Mouse (Mus musculus): ENCODE results near the gene Cnih3.

Gene Cnih3

GRCm38 (mm10) chr1:181357870-181358269 lies 5.4 kb downstream of the Cnih3 start:
- TF ChIP-seq NANOG (IDR thresholded peaks at IDR 0.05; ENCODE audit: borderline replicate concordance, low read length) (no peak), CTCF (conservative IDR thresholded peaks at IDR 0.05; ENCODE audit: low read length) (no peak), POU5F1 (IDR thresholded peaks at IDR 0.05; ENCODE audit: borderline replicate concordance, low read length) (no peak)
- peaks cover 17% of the 10 kb centered on the region for H3K4me1 ChIP-seq (replicated peaks; ENCODE audit: low read depth, low read length)
- H3K27me3 ChIP-seq (ENCODE audit: insufficient read depth, low read length): peaks cover 46% of the 10 kb centered on the region
- peaks cover 12% of the 10 kb centered on the region; the same call in 1 of the 2 replicates for H3K9me3 ChIP-seq (ENCODE audit: low read length)
- no peak overlapping the region for H3K4me3 ChIP-seq (replicated peaks; ENCODE audit: low read length)
- no peaks in the 10 kb centered on the region for H3K36me3 ChIP-seq (ENCODE audit: insufficient read depth, low read length)

GRCm38 (mm10) chr1:181358526-181358925 lies 6.1 kb downstream of the Cnih3 start:
- Histone ChIP-seq H3K4me3 (replicated peaks; ENCODE audit: low read length) (no peak overlapping the region), H3K27me3 (ENCODE audit: insufficient read depth, low read length) (peaks cover 39% of the 10 kb centered on the region), H3K4me1 (replicated peaks; ENCODE audit: low read depth, low read length) (peaks cover 11% of the 10 kb centered on the region), H3K36me3 (ENCODE audit: insufficient read depth, low read length) (no peaks in the 10 kb centered on the region), H3K9me3 (ENCODE audit: low read length) (peaks cover 12% of the 10 kb centered on the region; the same call in 1 of the 2 replicates)
- TF ChIP-seq POU5F1 (IDR thresholded peaks at IDR 0.05; ENCODE audit: borderline replicate concordance, low read length) (no peak), NANOG (IDR thresholded peaks at IDR 0.05; ENCODE audit: borderline replicate concordance, low read length) (no peak), CTCF (conservative IDR thresholded peaks at IDR 0.05; ENCODE audit: low read length) (no peak)

- Histone ChIP-seq H3K9me3 (ENCODE audit: low read length) (peaks cover 12% of the 10 kb centered on the region; the same call in 1 of the 2 replicates), H3K4me3 (replicated peaks; ENCODE audit: low read length) (no peak overlapping the region), H3K27me3 (ENCODE audit: insufficient read depth, low read length) (peaks cover 20% of the 10 kb centered on the region), H3K4me1 (replicated peaks; ENCODE audit: low read depth, low read length) (0 out of 2 replicates have a peak, but pooled peaks cover 2% of the 10 kb centered on the region), H3K36me3 (ENCODE audit: insufficient read depth, low read length) (no peaks in the 10 kb centered on the region)
- TF ChIP-seq POU5F1 (IDR thresholded peaks at IDR 0.05; ENCODE audit: borderline replicate concordance, low read length) (no peak), CTCF (conservative IDR thresholded peaks at IDR 0.05; ENCODE audit: low read length) (no peak), NANOG (IDR thresholded peaks at IDR 0.05; ENCODE audit: borderline replicate concordance, low read length) (no peak)
These were observed 8.3 kb downstream of the Cnih3 start for GRCm38 (mm10) chr1:181360732-181361131.

GRCm38 (mm10) chr1:181364025-181364424 lies 11.6 kb downstream of the Cnih3 start:
- Histone ChIP-seq H3K9me3 (ENCODE audit: low read length) (peaks cover 12% of the 10 kb centered on the region; the same call in 1 of the 2 replicates), H3K4me3 (replicated peaks; ENCODE audit: low read length) (no peak overlapping the region), H3K36me3 (ENCODE audit: insufficient read depth, low read length) (no peaks in the 10 kb centered on the region), H3K27me3 (ENCODE audit: insufficient read depth, low read length) (peaks cover 11% of the 10 kb centered on the region), H3K4me1 (replicated peaks; ENCODE audit: low read depth, low read length) (no peaks in the 10 kb centered on the region)
- TF ChIP-seq POU5F1 (IDR thresholded peaks at IDR 0.05; ENCODE audit: borderline replicate concordance, low read length) (no peak), NANOG (IDR thresholded peaks at IDR 0.05; ENCODE audit: borderline replicate concordance, low read length) (no peak), CTCF (conservative IDR thresholded peaks at IDR 0.05; ENCODE audit: low read length) (no peak)

GRCm38 (mm10) chr1:181365376-181365775 lies 12.9 kb downstream of the Cnih3 start:
- no peaks in the 10 kb centered on the region for H3K4me1 ChIP-seq (replicated peaks; ENCODE audit: low read depth, low read length)
- H3K36me3 ChIP-seq (ENCODE audit: insufficient read depth, low read length): no peaks in the 10 kb centered on the region
- TF ChIP-seq POU5F1 (IDR thresholded peaks at IDR 0.05; ENCODE audit: borderline replicate concordance, low read length): no peak
- 0 out of 2 replicates have a peak, but pooled peaks cover under 1% of the 10 kb centered on the region for H3K9me3 ChIP-seq (ENCODE audit: low read length)
- no peak overlapping the region for H3K4me3 ChIP-seq (replicated peaks; ENCODE audit: low read length)
- H3K27me3 ChIP-seq (ENCODE audit: insufficient read depth, low read length): peaks cover 6% of the 10 kb centered on the region

- no peak overlapping the region for H3K4me3 ChIP-seq (replicated peaks; ENCODE audit: low read length)
- H3K36me3 ChIP-seq (ENCODE audit: insufficient read depth, low read length): no peaks in the 10 kb centered on the region
- H3K4me1 ChIP-seq (replicated peaks; ENCODE audit: low read depth, low read length): no peaks in the 10 kb centered on the region
- no peaks in the 10 kb centered on the region for H3K9me3 ChIP-seq (ENCODE audit: low read length)
- TF ChIP-seq CTCF (conservative IDR thresholded peaks at IDR 0.05; ENCODE audit: low read length) (no peak), POU5F1 (IDR thresholded peaks at IDR 0.05; ENCODE audit: borderline replicate concordance, low read length) (no peak), NANOG (IDR thresholded peaks at IDR 0.05; ENCODE audit: borderline replicate concordance, low read length) (no peak)
- H3K27me3 ChIP-seq (ENCODE audit: insufficient read depth, low read length): peaks cover 20% of the 10 kb centered on the region
These were observed 16.6 kb downstream of the Cnih3 start for GRCm38 (mm10) chr1:181368789-181369570.

- no peak for TF ChIP-seq NANOG (IDR thresholded peaks at IDR 0.05; ENCODE audit: borderline replicate concordance, low read length)
- no peaks in the 10 kb centered on the region for H3K4me1 ChIP-seq (replicated peaks; ENCODE audit: low read depth, low read length)
- peaks cover 24% of the 10 kb centered on the region for H3K27me3 ChIP-seq (ENCODE audit: insufficient read depth, low read length)
- no peak overlapping the region for H3K4me3 ChIP-seq (replicated peaks; ENCODE audit: low read length)
- H3K36me3 ChIP-seq (ENCODE audit: insufficient read depth, low read length): no peaks in the 10 kb centered on the region
- H3K9me3 ChIP-seq (ENCODE audit: low read length): no peaks in the 10 kb centered on the region
These were observed 17.9 kb downstream of the Cnih3 start for GRCm38 (mm10) chr1:181370370-181370769.

DNA sequence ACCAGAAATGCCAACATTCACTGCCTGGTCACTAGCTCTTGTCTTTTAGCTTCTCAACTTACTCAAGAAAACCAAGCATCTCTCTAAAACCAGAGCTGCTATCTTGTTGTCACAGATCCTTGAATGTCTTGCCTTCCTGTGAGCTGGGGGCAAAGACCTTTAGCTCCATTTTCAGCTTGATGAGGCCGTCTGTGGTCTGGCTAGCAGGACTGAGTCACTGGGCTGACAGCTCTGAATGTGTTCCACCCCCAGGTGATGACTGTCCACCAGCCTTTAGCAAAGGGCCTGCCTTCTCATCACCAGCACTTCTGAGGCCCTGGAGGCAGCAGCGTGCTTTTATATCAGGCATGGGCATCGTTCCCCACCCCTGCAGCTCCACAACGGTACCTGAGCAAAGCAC lies 18.8 kb downstream of the Cnih3 start:
- TF ChIP-seq POU5F1 (IDR thresholded peaks at IDR 0.05; ENCODE audit: borderline replicate concordance, low read length) (no peak), CTCF (conservative IDR thresholded peaks at IDR 0.05; ENCODE audit: low read length) (no peak), NANOG (IDR thresholded peaks at IDR 0.05; ENCODE audit: borderline replicate concordance, low read length) (no peak)
- H3K4me1 ChIP-seq (replicated peaks; ENCODE audit: low read depth, low read length): no peaks in the 10 kb centered on the region
- H3K4me3 ChIP-seq (replicated peaks; ENCODE audit: low read length): no peak overlapping the region
- no peaks in the 10 kb centered on the region for H3K9me3 ChIP-seq (ENCODE audit: low read length)
- peaks cover 33% of the 10 kb centered on the region for H3K27me3 ChIP-seq (ENCODE audit: insufficient read depth, low read length)
- H3K36me3 ChIP-seq (ENCODE audit: insufficient read depth, low read length): no peaks in the 10 kb centered on the region

GRCm38 (mm10) chr1:181372306-181372705 lies 19.9 kb downstream of the Cnih3 start:
- Histone ChIP-seq H3K4me3 (replicated peaks; ENCODE audit: low read length) (no peak overlapping the region), H3K36me3 (ENCODE audit: insufficient read depth, low read length) (no peaks in the 10 kb centered on the region), H3K27me3 (ENCODE audit: insufficient read depth, low read length) (peaks cover 37% of the 10 kb centered on the region), H3K9me3 (ENCODE audit: low read length) (no peaks in the 10 kb centered on the region), H3K4me1 (replicated peaks; ENCODE audit: low read depth, low read length) (no peaks in the 10 kb centered on the region)
- TF ChIP-seq NANOG (IDR thresholded peaks at IDR 0.05; ENCODE audit: borderline replicate concordance, low read length) (no peak), CTCF (conservative IDR thresholded peaks at IDR 0.05; ENCODE audit: low read length) (no peak), POU5F1 (IDR thresholded peaks at IDR 0.05; ENCODE audit: borderline replicate concordance, low read length) (no peak)

Data from E14TG2a.4 (cell line).